Mouse (Mus musculus) neural tube, embryonic 11.5 days (tissue): Measurements from ENCODE around the gene Kmt2d. TPM values are rescaled to one million over a fixed set of nuclear protein-coding genes. Genes with fewer than 3 reads are reported as not detected.

Experiments used
- ATAC-seq: fragments of 200-750 bp; cut with Nextera tagmentation; 2 replicates; pipeline ENCODE4 v1.8.0; 2017; ENCODE audit warnings: moderate number of reproducible peaks, mild to moderate bottlenecking, moderate TSS enrichment, moderate library complexity; ENCODE audit not compliant: insufficient read depth, low FRiP score, low TSS enrichment
- DNase-seq: peaks from one replicate; pipeline ENCODE4 v3.0.0-alpha.2; 2015; ENCODE audit warnings: low spot score
- H3K27ac ChIP-seq: fragments of 300-500 bp; sonication (generic); 2 replicates; pipeline ENCODE4 v1.5.1; 2014; ENCODE audit warnings: low read depth, mild to moderate bottlenecking, low read length
- H3K27me3 ChIP-seq: fragments of 300-500 bp; sonication (generic); 2 replicates; pipeline ENCODE4 v1.6.1; 2014; ENCODE audit warnings: mild to moderate bottlenecking, low read length, mixed read lengths; ENCODE audit not compliant: control insufficient read depth, insufficient read depth
- H3K36me3 ChIP-seq: fragments of 300-500 bp; sonication (generic); 2 replicates; pipeline ENCODE4 v1.6.1; 2014; ENCODE audit warnings: mild to moderate bottlenecking, low read length, moderate library complexity, mixed read lengths; ENCODE audit not compliant: control insufficient read depth, insufficient read depth
- H3K4me1 ChIP-seq: fragments of 300-500 bp; sonication (generic); 2 replicates; pipeline ENCODE4 v1.6.1; 2014; ENCODE audit warnings: low read length, mixed read lengths; ENCODE audit not compliant: control insufficient read depth, insufficient read depth
- H3K4me2 ChIP-seq: fragments of 300-500 bp; sonication (generic); 2 replicates; pipeline ENCODE4 v1.6.1; 2014; ENCODE audit warnings: low read depth, mild to moderate bottlenecking, moderate library complexity
- H3K4me3 ChIP-seq: fragments of 300-500 bp; sonication (generic); 2 replicates; pipeline ENCODE4 v1.5.1; 2014; ENCODE audit warnings: low read depth, low read length
- H3K9ac ChIP-seq: fragments of 300-500 bp; sonication (generic); 2 replicates; pipeline ENCODE4 v1.6.1; 2014; ENCODE audit warnings: mild to moderate bottlenecking, low read length
- H3K9me3 ChIP-seq: fragments of 300-500 bp; sonication (generic); 2 replicates; pipeline ENCODE4 v1.6.1; 2016; ENCODE audit warnings: low read length; ENCODE audit not compliant: control insufficient read depth
- WGBS: fragments of 180-500 bp; shearing (Covaris S2); extraction: QIAGEN DNeasy Blood & Tissue Kit; methylation state at CpG from one replicate; pipeline ENCODE4 v1.1.7; 2014; 5-methylcytosine and 5-hydroxymethylcytosine counted together
- polyA plus RNA-seq: library from polyadenylated mRNA; unstranded; fragments of >200 nt; fragmentation: Nextera tagmentation; extraction: Ambion mirVana; gene quantifications from 2 replicates; pipeline ENCODE4 v1.2.1, GENCODE M21; 2014

The Kmt2d gene
- polyA plus RNA-seq, 1 experiment from 2014 or later = 14.7 TPM

- Histone ChIP-seq H3K27ac (no peak overlapping the region), H3K4me2 (peak overlapping the region; percentile 67), H3K4me3 (peak overlapping the region; percentile 71), H3K27me3 (no peaks in the 10 kb centered on the region), H3K4me1 (no peaks in the 10 kb centered on the region), H3K9ac (no peak overlapping the region), H3K36me3 (peaks cover 28% of the 10 kb centered on the region), H3K9me3 (no peaks in the 10 kb centered on the region)
- DNase-seq = no peak
- 21% methylated on average over 9 of the region's 9 CpGs for WGBS
- ATAC-seq = peak; percentile 42; the same call in 1 of the 2 replicates
Observed at GRCm38 (mm10) chr15:98831684-98832035, 39.3 kb downstream of the Kmt2d start.

GRCm38 (mm10) chr15:98830736-98831683 lies 40.0 kb downstream of the Kmt2d start, which contains the start of gene Prkag1:
Gene Prkag1 (minus strand): TSS chr15:98831521.
- Histone ChIP-seq H3K4me2 (peak within 1 kb of the TSS; percentile 67), H3K27ac (peak within 1 kb of the TSS; percentile 39), H3K9ac (peak within 1 kb of the TSS; percentile 47), H3K4me1 (no peaks in the 10 kb centered on the region), H3K9me3 (no peaks in the 10 kb centered on the region), H3K36me3 (peaks cover 24% of the 10 kb centered on the region), H3K4me3 (peak within 1 kb of the TSS; percentile 71), H3K27me3 (no peaks in the 10 kb centered on the region)
- under 1% methylated on average over 59 of the region's 66 CpGs for WGBS
- ATAC-seq (peak; percentile 95), DNase-seq (peak; percentile 98)

- Histone ChIP-seq H3K9me3 (no peaks in the 10 kb centered on the region), H3K4me3 (no peak overlapping the region), H3K27me3 (no peaks in the 10 kb centered on the region), H3K4me2 (no peak overlapping the region), H3K9ac (no peak overlapping the region), H3K36me3 (peaks cover 4% of the 10 kb centered on the region; the same call in 1 of the 2 replicates), H3K4me1 (no peaks in the 10 kb centered on the region), H3K27ac (no peak overlapping the region)
- ATAC-seq = no peak
- DNase-seq = no peak
- WGBS = 94% methylated on average over 7 of the region's 7 CpGs
Observed at GRCm38 (mm10) chr15:98827611-98828011, 43.4 kb downstream of the Kmt2d start.

GRCm38 (mm10) chr15:98823434-98823833 lies 47.6 kb downstream of the Kmt2d start:
- 67% methylated on average over 3 of the region's 3 CpGs for WGBS
- ATAC-seq = no peak

GRCm38 (mm10) chr15:98822147-98822546 lies 48.9 kb downstream of the Kmt2d start:
- DNase-seq = no peak
- no peak overlapping the region for H3K9ac ChIP-seq
- 93% methylated on average over 5 of the region's 5 CpGs for WGBS
- H3K4me3 ChIP-seq = no peak overlapping the region
- H3K27ac ChIP-seq = no peak overlapping the region
- no peaks in the 10 kb centered on the region for H3K9me3 ChIP-seq
- no peaks in the 10 kb centered on the region for H3K4me1 ChIP-seq
- H3K27me3 ChIP-seq = no peaks in the 10 kb centered on the region
- no peak for ATAC-seq
- H3K36me3 ChIP-seq = peaks cover 2% of the 10 kb centered on the region; the same call in 1 of the 2 replicates
- H3K4me2 ChIP-seq = no peak overlapping the region

More at GRCm38 (mm10) chr15:98823434-98823833, 47.6 kb downstream of the Kmt2d start:
- no peak for DNase-seq
- Histone ChIP-seq H3K9ac (no peak overlapping the region), H3K27ac (no peak overlapping the region), H3K4me3 (no peak overlapping the region), H3K4me2 (no peak overlapping the region), H3K9me3 (no peaks in the 10 kb centered on the region), H3K27me3 (no peaks in the 10 kb centered on the region), H3K4me1 (no peaks in the 10 kb centered on the region), H3K36me3 (peaks cover 2% of the 10 kb centered on the region; the same call in 1 of the 2 replicates)

- H3K4me1 ChIP-seq = no peaks in the 10 kb centered on the region
- H3K4me2 ChIP-seq = no peak overlapping the region
- WGBS = 31% methylated on average over 10 of the region's 10 CpGs
- H3K27me3 ChIP-seq = no peaks in the 10 kb centered on the region
- no peak overlapping the region for H3K9ac ChIP-seq
- no peak overlapping the region for H3K4me3 ChIP-seq
- ATAC-seq (no peak), DNase-seq (no peak)
- H3K36me3 ChIP-seq = peaks cover 2% of the 10 kb centered on the region; the same call in 1 of the 2 replicates
- H3K9me3 ChIP-seq = no peaks in the 10 kb centered on the region
- no peak overlapping the region for H3K27ac ChIP-seq
Observed at GRCm38 (mm10) chr15:98821403-98821802, 49.6 kb downstream of the Kmt2d start.

GRCm38 (mm10) chr15:98820937-98821336 lies 50.1 kb downstream of the Kmt2d start:
- 91% methylated on average over 4 of the region's 4 CpGs for WGBS
- H3K4me2 ChIP-seq = no peak overlapping the region
- H3K27me3 ChIP-seq = no peaks in the 10 kb centered on the region
- H3K36me3 ChIP-seq = peaks cover 2% of the 10 kb centered on the region; the same call in 1 of the 2 replicates
- no peak overlapping the region for H3K4me3 ChIP-seq
- H3K9ac ChIP-seq = no peak overlapping the region
- ATAC-seq (no peak), DNase-seq (no peak)
- no peak overlapping the region for H3K27ac ChIP-seq
- H3K9me3 ChIP-seq = no peaks in the 10 kb centered on the region
- H3K4me1 ChIP-seq = no peaks in the 10 kb centered on the region

- no peaks in the 10 kb centered on the region for H3K9me3 ChIP-seq
- no peaks in the 10 kb centered on the region for H3K27me3 ChIP-seq
- H3K36me3 ChIP-seq = peaks cover 7% of the 10 kb centered on the region; the same call in 1 of the 2 replicates
- no peak overlapping the region for H3K4me3 ChIP-seq
- H3K4me1 ChIP-seq = no peaks in the 10 kb centered on the region
- ATAC-seq (no peak), DNase-seq (no peak)
- 93% methylated on average over 7 of the region's 7 CpGs for WGBS
- no peak overlapping the region for H3K9ac ChIP-seq
- no peak overlapping the region for H3K4me2 ChIP-seq
- H3K27ac ChIP-seq = no peak overlapping the region
Observed at GRCm38 (mm10) chr15:98818171-98818570, 52.8 kb downstream of the Kmt2d start.
